Mouse (Mus musculus): ENCODE measurements at regions not wholly inside any gene's neighbourhood (a gene's known extent, or its start where the extent isn't known, plus 50 kb on each side); places are given as distances from the start of the nearest gene placed in this dataset.

DNA sequence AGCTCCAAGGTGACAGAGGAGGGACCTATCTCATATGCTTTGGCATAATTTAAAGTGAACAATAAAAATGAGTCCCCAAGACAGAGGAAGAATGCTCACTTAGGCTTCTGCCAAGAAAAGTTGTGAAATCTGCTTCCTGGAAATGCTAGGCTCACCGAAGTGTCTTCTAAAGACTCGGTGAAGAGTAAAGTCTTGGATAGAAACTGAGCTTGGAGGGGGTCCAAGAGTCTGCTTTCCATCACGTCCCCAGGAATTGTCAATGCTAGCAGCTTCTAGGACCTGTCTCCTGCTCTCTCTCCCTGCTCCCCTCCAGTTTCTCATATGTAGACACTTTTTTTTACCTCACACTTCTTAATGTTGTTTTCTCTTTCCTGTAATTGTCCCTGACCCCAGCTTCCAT is 97.6 kb upstream of the Frmd4a start:
- TF ChIP-seq CTCF (conservative IDR thresholded peaks at IDR 0.05; ENCODE audit: low read length) (no peak), POU5F1 (IDR thresholded peaks at IDR 0.05; ENCODE audit: borderline replicate concordance, low read length) (no peak)
